Mouse (Mus musculus): ENCODE measurements around the gene Rdh5.

The Rdh5 gene

GRCm38 (mm10) chr10:128904812-128905211, 17.9 kb downstream of the Rdh5 start:
- no peak for DNase-seq (ENCODE audit: low spot score)

GRCm38 (mm10) chr10:128902409-128902988, 20.2 kb downstream of the Rdh5 start:
- no peak for DNase-seq (ENCODE audit: low spot score)

- DNase-seq (ENCODE audit: low spot score) = no peak
These were observed 21.3 kb downstream of the Rdh5 start for GRCm38 (mm10) chr10:128901409-128901808.

GRCm38 (mm10) chr10:128900698-128901097, 22.0 kb downstream of the Rdh5 start, which contains the start of gene Cd63:
Cd63 (plus strand) TSS chr10:128900989.
- DNase-seq (ENCODE audit: low spot score) = no peak

- DNase-seq (ENCODE audit: low spot score) = no peak
These were observed 22.8 kb downstream of the Rdh5 start for GRCm38 (mm10) chr10:128899759-128900490.

GRCm38 (mm10) chr10:128897501-128897900, 25.2 kb downstream of the Rdh5 start:
- no peak for DNase-seq (ENCODE audit: low spot score)

GRCm38 (mm10) chr10:128896807-128897206, 25.9 kb downstream of the Rdh5 start:
- no peak for DNase-seq (ENCODE audit: low spot score)

- no peak for DNase-seq (ENCODE audit: low spot score)
These were observed 26.6 kb downstream of the Rdh5 start for GRCm38 (mm10) chr10:128895952-128896693.

- peak; percentile 76 for DNase-seq (ENCODE audit: low spot score)
These were observed 27.3 kb downstream of the Rdh5 start for GRCm38 (mm10) chr10:128895437-128895836.

GRCm38 (mm10) chr10:128892246-128892645, 30.4 kb downstream of the Rdh5 start:
- DNase-seq (ENCODE audit: low spot score) = peak; percentile 24

GRCm38 (mm10) chr10:128891296-128892094, 31.2 kb downstream of the Rdh5 start, which contains the start of gene Gdf11:
Gdf11 (minus strand) TSS chr10:128891718.
- peak; percentile 60 for DNase-seq (ENCODE audit: low spot score)

- peak; percentile 24 for DNase-seq (ENCODE audit: low spot score)
These were observed 32.0 kb downstream of the Rdh5 start for GRCm38 (mm10) chr10:128890383-128891295.

- no peak for DNase-seq (ENCODE audit: low spot score)
These were observed 32.8 kb downstream of the Rdh5 start for GRCm38 (mm10) chr10:128889846-128890245.

GRCm38 (mm10) chr10:128888941-128889827, 33.5 kb downstream of the Rdh5 start:
- DNase-seq (ENCODE audit: low spot score) = no peak

- DNase-seq (ENCODE audit: low spot score) = no peak
These were observed 40.6 kb downstream of the Rdh5 start for GRCm38 (mm10) chr10:128882067-128882466.

- no peak for DNase-seq (ENCODE audit: low spot score)
These were observed 43.9 kb downstream of the Rdh5 start for GRCm38 (mm10) chr10:128878811-128879210.

- DNase-seq (ENCODE audit: low spot score) = no peak
These were observed 44.4 kb downstream of the Rdh5 start for GRCm38 (mm10) chr10:128878291-128878690.

GRCm38 (mm10) chr10:128870341-128870740, 52.3 kb downstream of the Rdh5 start:
- DNase-seq (ENCODE audit: low spot score) = no peak

- no peak for DNase-seq (ENCODE audit: low spot score)
These were observed 56.2 kb downstream of the Rdh5 start for GRCm38 (mm10) chr10:128866518-128866917.

- DNase-seq (ENCODE audit: low spot score) = no peak
These were observed 56.6 kb downstream of the Rdh5 start for GRCm38 (mm10) chr10:128866042-128866441.

Data from T-cell, adult 2 months (primary cell).